Mouse (Mus musculus) adrenal gland, adult 18-20 months (tissue): ENCODE data around the gene Slc25a47. TPM values are rescaled to one million over a fixed set of nuclear protein-coding genes. Genes with fewer than 3 reads are reported as not detected.

Experiments
- DNase-seq, 2 experiments: peaks; one replicate each; pipeline ENCODE4 v3.0.0; 2021 to 2022; ENCODE audit warnings: low spot score in 2 of 2
- long read RNA-seq, 2 experiments: library from polyadenylated mRNA; stranded (forward); transcript quantifications; one replicate each; pipeline ENCODE4 v2.0.0; 2021
- total RNA-seq, 2 experiments: library from RNA; stranded (reverse); gene quantifications; 1 replicate in 1 of 2; 2 replicates in 1 of 2; pipeline ENCODE4 v1.2.3; 2021

The Slc25a47 gene
- total RNA-seq = 10 to 100 TPM; 12.6 to 14.6 TPM
- long read RNA-seq, experiment 1, partial matches to known transcripts = 0 of 1 reads
- long read RNA-seq, experiment 1, other reads (novel, unspliced or antisense) = 1 of 1 reads
- long read RNA-seq, experiment 2, partial matches to known transcripts = 1 of 7 reads
- long read RNA-seq, experiment 2, other reads (novel, unspliced or antisense) = 5 of 7 reads

- peak; percentile 94 to 95 for DNase-seq
Observed at GRCm38 (mm10) chr12:108835840-108836409, at the start of gene Slc25a47, which contains the start of gene Slc25a29. Slc25a47 (plus strand) TSS chr12:108836046. Slc25a29 (minus strand) TSS chr12:108835883.

GRCm38 (mm10) chr12:108787329-108787728 is 48.5 kb upstream of the Slc25a47 start:
- DNase-seq = no peak

DNA sequence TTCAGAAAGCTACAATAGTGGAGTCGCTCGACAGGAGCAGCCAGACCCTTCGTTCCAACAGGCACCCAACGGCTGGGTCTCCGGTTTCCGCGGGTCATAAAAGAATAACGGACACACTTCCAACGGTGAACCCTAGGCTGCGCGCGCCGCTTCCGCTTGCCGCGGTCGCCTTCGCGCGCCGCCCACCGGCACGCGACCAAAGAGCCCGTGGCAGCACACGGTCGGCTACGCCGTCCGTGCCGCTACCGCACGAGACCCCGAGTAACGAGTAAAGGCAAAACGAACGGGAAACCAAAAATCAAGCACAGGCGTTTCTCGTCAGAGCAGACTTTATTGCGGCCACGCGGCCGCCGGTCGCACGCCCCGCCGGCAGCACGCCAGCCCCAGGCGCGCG is 43.7 kb upstream of the Slc25a47 start:
- DNase-seq = peak; percentile 70 to 76

- DNase-seq = peak; percentile 97 to 98
Observed at GRCm38 (mm10) chr12:108792546-108793452, 43.0 kb upstream of the Slc25a47 start, which contains the start of gene Yy1. Yy1 (plus strand) TSS chr12:108792973.

- peak; percentile 51 to 53 for DNase-seq
Observed at GRCm38 (mm10) chr12:108793453-108793941, 42.3 kb upstream of the Slc25a47 start.

GRCm38 (mm10) chr12:108794078-108794711 is 41.7 kb upstream of the Slc25a47 start:
- peak; percentile 78 for DNase-seq

- no peak for DNase-seq
Observed at GRCm38 (mm10) chr12:108794979-108795537, 40.8 kb upstream of the Slc25a47 start.

GRCm38 (mm10) chr12:108801613-108802012 is 34.2 kb upstream of the Slc25a47 start:
- DNase-seq = no peak

- DNase-seq = no peak
Observed at GRCm38 (mm10) chr12:108804388-108804787, 31.5 kb upstream of the Slc25a47 start.

GRCm38 (mm10) chr12:108808465-108808864 is 27.4 kb upstream of the Slc25a47 start:
- DNase-seq = no peak

DNA sequence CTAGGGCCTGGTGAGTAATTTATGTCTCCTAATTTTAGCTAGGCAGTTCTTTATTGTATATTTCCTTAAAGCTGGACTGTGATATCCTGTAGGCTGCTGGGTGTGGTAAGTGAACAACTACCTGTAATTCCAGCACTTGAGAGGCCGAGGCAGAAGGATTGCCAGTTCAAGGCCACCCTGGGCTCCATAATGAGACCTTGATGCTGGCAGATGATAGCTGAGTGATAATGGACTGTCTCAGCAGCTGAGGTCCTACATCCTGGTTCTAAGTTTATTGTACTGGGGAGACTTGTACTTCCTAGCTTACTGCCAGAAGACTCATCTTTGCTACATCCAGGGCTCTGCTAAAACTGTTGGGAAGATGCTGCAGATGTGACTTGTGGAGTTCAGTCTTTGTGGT is 26.1 kb upstream of the Slc25a47 start:
- no peak for DNase-seq

GRCm38 (mm10) chr12:108810309-108810708 is 25.5 kb upstream of the Slc25a47 start:
- DNase-seq = no peak

DNA sequence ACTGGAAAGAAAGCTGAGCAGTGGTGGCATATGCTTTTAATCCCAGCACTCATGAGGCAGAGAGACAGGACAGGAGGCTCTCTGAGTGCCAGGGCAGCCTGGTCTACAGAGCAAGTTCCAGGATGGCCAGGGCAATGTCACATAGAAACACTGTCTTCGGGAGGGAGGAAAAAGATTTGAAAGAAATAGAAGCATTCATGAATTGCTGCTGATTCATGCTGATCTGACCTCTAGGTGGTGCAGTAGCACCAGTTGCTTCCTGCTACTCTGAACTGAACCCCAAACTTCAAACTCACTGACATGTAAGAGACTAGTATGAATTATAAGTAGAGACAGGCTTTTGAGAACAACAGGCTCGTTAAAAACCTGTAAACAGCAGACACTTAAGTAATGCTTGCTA is 24.7 kb upstream of the Slc25a47 start:
- no peak for DNase-seq

DNA sequence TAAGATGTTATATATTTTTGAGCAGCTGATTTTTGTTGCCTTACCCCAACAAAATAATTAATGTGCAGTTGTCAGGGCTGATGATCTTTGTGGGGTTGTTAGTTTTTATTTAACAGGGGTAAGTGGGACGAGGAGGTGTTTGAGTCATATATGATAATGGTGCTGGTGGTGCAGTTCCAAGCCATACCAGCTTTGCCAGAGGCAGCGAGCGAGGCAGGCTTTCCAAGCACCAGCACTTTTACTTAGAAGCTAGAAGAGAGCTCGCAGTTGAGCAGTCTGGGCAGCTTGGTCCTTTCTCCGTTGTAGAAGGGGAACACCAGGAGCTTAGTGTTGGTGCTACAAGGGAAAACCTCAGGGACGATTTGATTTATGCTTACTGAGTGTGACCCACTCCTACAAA is 23.4 kb upstream of the Slc25a47 start:
- DNase-seq = no peak

- DNase-seq = no peak
Observed at GRCm38 (mm10) chr12:108814470-108814869, 21.4 kb upstream of the Slc25a47 start.

DNA sequence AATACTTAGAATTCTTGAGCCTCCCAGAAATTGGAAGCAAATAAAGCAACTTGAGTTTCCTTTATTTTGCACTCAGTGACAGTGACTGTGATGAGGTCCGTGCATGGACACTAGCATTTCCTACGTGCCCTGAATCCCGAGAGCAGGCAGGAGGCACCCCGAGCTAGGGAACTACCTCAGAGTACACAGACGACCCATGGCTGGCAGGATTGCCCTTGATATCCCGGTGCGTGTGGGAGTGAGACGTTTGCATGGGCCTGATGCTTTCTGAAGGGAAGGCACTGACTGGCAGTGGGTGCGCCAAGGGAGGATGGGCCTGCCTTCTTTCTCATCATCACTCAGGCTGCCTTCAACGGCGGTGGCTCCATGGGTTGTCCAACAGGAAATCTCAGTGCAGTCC is 19.3 kb upstream of the Slc25a47 start:
- DNase-seq = no peak

- no peak for DNase-seq
Observed at GRCm38 (mm10) chr12:108820461-108820860, 15.4 kb upstream of the Slc25a47 start.

DNA sequence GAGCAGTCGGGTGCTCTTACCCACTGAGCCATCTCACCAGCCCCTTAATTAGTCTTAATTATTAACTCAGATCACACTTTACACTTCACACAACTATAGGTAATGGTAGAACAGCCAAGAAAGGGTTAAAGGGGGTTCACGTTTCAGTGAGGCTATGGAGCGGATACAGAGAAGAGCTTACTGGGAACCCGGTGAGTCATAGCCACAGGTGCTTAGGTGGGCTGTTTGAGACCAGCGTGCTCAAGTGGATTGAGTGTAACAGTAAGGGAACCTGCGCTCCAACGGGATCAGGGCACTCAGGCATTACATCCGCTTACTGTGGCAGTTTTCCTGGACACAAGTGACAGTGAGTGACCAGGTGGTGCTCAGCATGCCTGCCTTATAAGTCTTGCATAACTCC is 12.8 kb upstream of the Slc25a47 start:
- DNase-seq = no peak

- no peak for DNase-seq
Observed at GRCm38 (mm10) chr12:108824225-108824874, 11.5 kb upstream of the Slc25a47 start.

DNA sequence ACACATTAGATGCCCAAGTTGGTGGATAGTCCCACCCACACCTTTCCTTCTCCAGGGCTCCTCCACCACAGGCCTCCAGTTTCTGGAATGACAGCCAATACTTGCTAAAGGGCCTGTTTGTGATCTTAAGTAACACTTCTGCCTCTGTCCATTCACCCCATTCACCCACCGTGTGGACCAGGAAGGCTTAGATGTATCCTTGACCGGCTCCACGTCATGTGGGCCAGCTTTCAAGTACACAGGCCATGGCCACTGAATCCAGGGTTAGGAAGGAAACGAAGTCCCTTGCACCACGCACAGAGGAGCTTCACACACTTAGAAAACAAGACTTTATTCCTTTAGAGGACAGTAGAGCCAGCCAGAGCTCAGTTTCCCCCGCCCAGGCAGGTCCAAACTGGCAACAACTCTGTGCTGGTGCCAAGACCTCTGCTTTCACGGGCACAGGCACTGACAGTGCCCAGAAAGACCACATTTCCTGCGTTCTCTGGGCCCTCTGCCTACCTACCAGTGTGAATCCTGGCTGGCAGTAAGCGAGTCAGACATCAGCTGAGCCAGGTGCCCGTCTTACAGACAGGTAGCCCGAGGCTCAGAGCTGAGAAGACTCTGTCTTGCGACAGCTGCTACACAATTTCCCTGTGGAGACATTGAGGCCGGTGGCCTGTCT is 10.2 kb upstream of the Slc25a47 start:
- DNase-seq = no peak
